Mouse (Mus musculus): ENCODE measurements around the gene Nrm. TPM values are rescaled to one million over a fixed set of nuclear protein-coding genes. Genes with fewer than 3 reads are reported as not detected.

Nrm gene
- total and polyA plus RNA-seq, 2 experiments from 2014 or later = 9.7 to 13.1 TPM

GRCm38 (mm10) chr17:35816686-35817085, 44.4 kb upstream of the Nrm start:
- no peak for TF ChIP-seq CTCF (IDR thresholded peaks at IDR 0.05; ENCODE audit: low read depth)
- H3K4me2 ChIP-seq (ENCODE audit: low read depth) = no peak overlapping the region
- H3K9me3 ChIP-seq (ENCODE audit: low read length) = no peaks in the 10 kb centered on the region
- 45% methylated on average over 10 of the region's 14 CpGs for WGBS
- H3K4me3 ChIP-seq (ENCODE audit: low read depth, low read length) = no peak overlapping the region
- no peak for DNase-seq
- no peaks in the 10 kb centered on the region for H3K4me1 ChIP-seq (ENCODE audit: insufficient read depth)
- H3K36me3 ChIP-seq (ENCODE audit: insufficient read depth) = no peaks in the 10 kb centered on the region
- no peaks in the 10 kb centered on the region for H3K27me3 ChIP-seq (ENCODE audit: insufficient read depth, low read length)
- no peak overlapping the region for H3K9ac ChIP-seq
- H3K27ac ChIP-seq (ENCODE audit: low read depth, low read length) = no peak overlapping the region
- no peak for ATAC-seq

DNA sequence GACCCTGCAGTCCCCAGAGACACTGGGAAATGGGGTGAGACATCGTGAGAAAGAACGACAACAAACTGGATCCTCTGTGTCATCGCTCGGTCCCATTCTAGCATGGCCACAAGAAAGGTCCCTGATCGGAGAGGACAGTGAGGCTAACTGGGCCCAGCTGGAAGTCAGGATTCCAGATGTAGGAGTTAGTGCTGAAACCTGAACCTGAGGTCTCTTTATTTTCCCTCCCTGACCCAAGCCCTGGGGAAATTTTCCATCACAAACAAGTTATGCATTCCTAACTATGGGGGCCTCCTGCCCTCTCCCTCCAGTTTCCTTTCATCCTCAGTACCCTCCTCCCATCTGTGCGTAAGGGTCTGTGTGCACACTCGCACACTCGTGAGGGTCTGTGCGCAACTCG, 43.9 kb upstream of the Nrm start:
- Histone ChIP-seq H3K27ac (ENCODE audit: low read depth, low read length) (no peak overlapping the region), H3K9me3 (ENCODE audit: low read length) (no peaks in the 10 kb centered on the region), H3K9ac (no peak overlapping the region), H3K36me3 (ENCODE audit: insufficient read depth) (no peaks in the 10 kb centered on the region), H3K4me2 (ENCODE audit: low read depth) (no peak overlapping the region), H3K4me1 (ENCODE audit: insufficient read depth) (peaks cover 4% of the 10 kb centered on the region; the same call in 1 of the 2 replicates), H3K4me3 (ENCODE audit: low read depth, low read length) (no peak overlapping the region), H3K27me3 (ENCODE audit: insufficient read depth, low read length) (no peaks in the 10 kb centered on the region)
- WGBS = 63% methylated on average over 10 of the region's 10 CpGs
- TF ChIP-seq CTCF (IDR thresholded peaks at IDR 0.05; ENCODE audit: low read depth) = no peak
- ATAC-seq = no peak
- no peak for DNase-seq

DNA sequence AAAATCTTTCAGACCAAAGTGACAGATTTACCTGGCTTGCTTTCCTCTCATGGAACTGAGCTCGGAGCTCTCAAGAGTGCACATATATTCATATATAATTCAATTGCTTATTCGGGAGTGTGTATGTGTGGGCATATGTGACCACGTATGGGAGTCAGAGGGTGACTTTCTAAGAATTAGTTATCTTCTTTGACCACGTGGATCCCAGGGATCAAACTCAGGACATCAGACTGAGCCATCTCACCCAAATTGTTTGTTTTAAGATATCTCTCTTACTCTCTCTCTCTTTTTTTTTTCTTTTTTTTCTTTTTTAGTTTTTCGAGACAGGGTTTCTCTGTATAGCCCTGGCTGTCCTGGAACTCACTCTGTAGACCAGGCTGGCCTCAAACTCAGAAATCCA, 41.0 kb upstream of the Nrm start:
- Histone ChIP-seq H3K27me3 (ENCODE audit: insufficient read depth, low read length) (no peaks in the 10 kb centered on the region), H3K4me1 (ENCODE audit: insufficient read depth) (peaks cover 14% of the 10 kb centered on the region), H3K4me3 (ENCODE audit: low read depth, low read length) (no peak overlapping the region), H3K9me3 (ENCODE audit: low read length) (no peaks in the 10 kb centered on the region), H3K4me2 (ENCODE audit: low read depth) (no peak overlapping the region), H3K36me3 (ENCODE audit: insufficient read depth) (no peaks in the 10 kb centered on the region), H3K9ac (no peak overlapping the region), H3K27ac (ENCODE audit: low read depth, low read length) (no peak overlapping the region)
- DNase-seq (no peak), ATAC-seq (no peak)
- TF ChIP-seq CTCF (IDR thresholded peaks at IDR 0.05; ENCODE audit: low read depth) = no peak
- 81% methylated on average over 5 of the region's 5 CpGs for WGBS

GRCm38 (mm10) chr17:35821439-35822430, 39.4 kb upstream of the Nrm start, which contains the start of gene Ier3:
TSS of gene Ier3 (plus strand) at chr17:35821684.
- H3K27ac ChIP-seq (ENCODE audit: low read depth, low read length) = peak within 1 kb of the TSS; percentile 46; the same call in 1 of the 2 replicates
- H3K36me3 ChIP-seq (ENCODE audit: insufficient read depth) = peaks cover 6% of the 10 kb centered on the region
- H3K4me1 ChIP-seq (ENCODE audit: insufficient read depth) = peaks cover 14% of the 10 kb centered on the region
- H3K4me2 ChIP-seq (ENCODE audit: low read depth) = peak within 1 kb of the TSS; percentile 80
- H3K9me3 ChIP-seq (ENCODE audit: low read length) = no peaks in the 10 kb centered on the region
- ATAC-seq (peak; percentile 19; the same call in 1 of the 2 replicates), DNase-seq (peak; percentile 65)
- peak within 1 kb of the TSS; percentile 72 for H3K4me3 ChIP-seq (ENCODE audit: low read depth, low read length)
- H3K27me3 ChIP-seq (ENCODE audit: insufficient read depth, low read length) = no peaks in the 10 kb centered on the region
- peak within 1 kb of the TSS; percentile 79 for H3K9ac ChIP-seq
- 3% methylated on average over 62 of the region's 62 CpGs for WGBS
- TF ChIP-seq CTCF (IDR thresholded peaks at IDR 0.05; ENCODE audit: low read depth) = no peak

- WGBS = 3% methylated on average over 11 of the region's 11 CpGs
These were observed 38.6 kb upstream of the Nrm start for GRCm38 (mm10) chr17:35822564-35822963.

DNA sequence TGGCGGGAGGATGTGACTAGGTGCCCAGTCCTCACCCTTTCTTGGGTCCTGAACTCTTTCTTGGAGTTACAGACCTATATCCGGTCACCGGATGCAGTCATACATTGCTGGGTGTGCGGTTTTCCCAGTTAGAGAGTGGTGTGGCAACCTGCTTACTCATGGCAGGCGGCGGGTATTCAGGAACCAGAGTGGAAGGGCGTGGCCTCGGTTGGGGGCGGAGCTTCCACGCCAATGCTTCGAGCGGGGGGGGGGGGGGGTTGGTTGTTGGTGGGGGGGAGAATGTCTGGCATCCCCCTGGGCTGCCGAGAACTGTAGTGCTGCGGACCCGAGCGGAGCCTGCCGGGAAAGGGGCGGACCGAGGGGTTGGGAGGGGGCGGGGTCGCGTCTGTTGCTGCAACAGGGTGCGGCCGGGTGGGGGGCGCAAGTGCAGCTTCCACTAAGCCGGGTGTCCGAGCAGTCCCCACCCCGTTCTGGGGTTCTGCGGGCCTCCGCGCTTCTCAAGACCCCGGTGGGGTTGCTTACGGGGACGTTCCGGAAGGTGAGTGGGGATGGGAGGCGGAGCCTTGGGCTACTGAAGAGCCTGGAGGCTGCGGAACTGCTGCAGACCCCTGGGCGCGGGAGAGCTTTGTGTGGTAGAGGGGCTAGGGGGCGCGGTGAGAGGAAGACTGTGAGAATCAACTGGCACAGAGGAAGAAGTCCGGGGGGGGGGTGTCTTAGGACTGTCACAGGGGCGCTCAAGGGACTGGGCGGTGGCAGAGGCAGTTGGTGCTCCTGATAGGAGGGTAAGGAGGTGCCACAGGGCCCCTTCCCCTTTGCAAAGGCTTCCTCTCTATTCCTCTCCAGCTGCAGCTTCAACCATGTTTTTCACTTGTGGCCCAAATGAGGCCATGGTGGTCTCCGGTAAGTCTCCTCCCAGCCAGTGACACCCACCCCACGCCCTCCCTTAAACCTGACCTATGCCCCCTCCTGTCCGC, 37.9 kb upstream of the Nrm start, which contains the start of gene Flot1:
Gene Flot1 (plus strand): TSS at position 267 of the 974 bp plus-strand sequence.
- DNase-seq = peak; percentile 85
- ATAC-seq = peak; percentile 89
- H3K4me1 ChIP-seq (ENCODE audit: insufficient read depth) = peaks cover 14% of the 10 kb centered on the region
- H3K4me2 ChIP-seq (ENCODE audit: low read depth) = peak within 1 kb of the TSS; percentile 80
- peaks cover 14% of the 10 kb centered on the region for H3K36me3 ChIP-seq (ENCODE audit: insufficient read depth)
- H3K27ac ChIP-seq (ENCODE audit: low read depth, low read length) = peak within 1 kb of the TSS; percentile 70
- H3K27me3 ChIP-seq (ENCODE audit: insufficient read depth, low read length) = no peaks in the 10 kb centered on the region
- peak within 1 kb of the TSS; percentile 79 for H3K9ac ChIP-seq
- peak within 1 kb of the TSS; percentile 72 for H3K4me3 ChIP-seq (ENCODE audit: low read depth, low read length)
- WGBS = 4% methylated on average over 40 of the region's 47 CpGs
- peak; percentile 25; the same call in 1 of the 2 replicates for TF ChIP-seq CTCF (IDR thresholded peaks at IDR 0.05; ENCODE audit: low read depth)
- no peaks in the 10 kb centered on the region for H3K9me3 ChIP-seq (ENCODE audit: low read length)

More at GRCm38 (mm10) chr17:35822564-35822963, 38.6 kb upstream of the Nrm start:
- Histone ChIP-seq H3K4me1 (ENCODE audit: insufficient read depth) (peaks cover 14% of the 10 kb centered on the region), H3K4me3 (ENCODE audit: low read depth, low read length) (peak overlapping the region; percentile 72), H3K9me3 (ENCODE audit: low read length) (no peaks in the 10 kb centered on the region), H3K27me3 (ENCODE audit: insufficient read depth, low read length) (no peaks in the 10 kb centered on the region), H3K27ac (ENCODE audit: low read depth, low read length) (peak overlapping the region; percentile 70), H3K9ac (peak overlapping the region; percentile 79), H3K4me2 (ENCODE audit: low read depth) (peak overlapping the region; percentile 80), H3K36me3 (ENCODE audit: insufficient read depth) (peaks cover 12% of the 10 kb centered on the region)
- TF ChIP-seq CTCF (IDR thresholded peaks at IDR 0.05; ENCODE audit: low read depth) = no peak
- ATAC-seq (no peak), DNase-seq (no peak)

Data from forebrain, postnatal 0 days (tissue).